Mouse (Mus musculus) right cerebral cortex, postnatal 4 days (tissue): Measurements from ENCODE around the gene Ptrh1.

Source experiments
- DNase-seq: peaks from one replicate; pipeline ENCODE4 v3.0.0-alpha.2; 2022

Ptrh1 gene

DNA sequence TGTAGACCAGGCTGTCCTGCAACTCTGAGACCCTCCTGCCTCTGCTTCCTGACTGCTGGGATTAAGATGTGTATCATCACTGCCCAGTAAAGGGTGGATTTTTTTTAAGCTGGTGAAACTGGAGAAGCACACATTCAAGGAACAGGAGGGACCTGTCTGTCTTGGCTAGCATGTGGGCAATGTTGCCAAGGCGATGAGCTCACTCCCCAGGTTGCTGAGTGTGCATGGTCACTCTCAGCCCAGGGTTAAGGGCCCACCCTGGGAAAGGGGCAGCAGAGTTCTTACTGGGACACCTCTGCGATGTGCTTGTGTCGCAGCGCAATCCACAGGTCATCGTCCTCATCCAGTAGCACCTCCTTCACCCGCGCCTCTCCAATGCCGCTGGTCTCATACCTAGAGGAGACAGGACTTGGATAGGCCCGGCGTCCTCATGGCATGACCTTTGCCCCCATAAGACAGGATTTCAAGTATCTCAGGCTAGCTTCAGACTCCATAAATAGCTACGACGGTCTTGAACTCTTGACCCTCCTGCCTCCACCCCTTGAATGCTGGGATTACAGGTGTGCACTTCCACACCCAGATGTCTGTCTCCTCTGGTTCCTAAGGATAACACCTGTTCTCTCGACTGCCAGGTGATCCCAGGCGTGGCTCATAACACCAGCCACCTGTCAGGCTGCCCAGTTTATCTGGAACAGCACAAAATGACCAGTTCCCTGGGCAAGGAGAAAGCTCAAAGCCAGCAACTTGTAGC lies 33.4 kb downstream of the Ptrh1 start:
- DNase-seq: no peak

DNA sequence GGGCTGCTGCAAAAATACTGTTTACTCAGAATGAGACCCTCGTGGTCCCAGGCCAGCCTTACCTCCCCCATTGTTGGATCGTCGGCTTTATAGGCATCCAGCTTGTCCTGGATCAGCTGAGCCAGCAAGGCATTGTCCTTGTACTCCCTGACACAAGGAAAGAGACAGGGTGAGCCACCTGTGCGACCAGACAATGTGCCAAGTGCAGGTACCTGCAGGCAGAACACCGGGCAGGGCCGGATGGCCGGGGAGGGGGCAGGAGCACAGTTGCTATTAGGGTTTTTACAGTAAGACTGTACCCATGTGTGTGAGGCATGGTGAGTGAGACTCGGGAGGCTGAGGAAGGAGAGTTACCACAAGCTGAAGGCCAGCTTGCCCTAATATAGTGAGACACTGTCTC lies 36.4 kb downstream of the Ptrh1 start:
- DNase-seq: no peak

DNA sequence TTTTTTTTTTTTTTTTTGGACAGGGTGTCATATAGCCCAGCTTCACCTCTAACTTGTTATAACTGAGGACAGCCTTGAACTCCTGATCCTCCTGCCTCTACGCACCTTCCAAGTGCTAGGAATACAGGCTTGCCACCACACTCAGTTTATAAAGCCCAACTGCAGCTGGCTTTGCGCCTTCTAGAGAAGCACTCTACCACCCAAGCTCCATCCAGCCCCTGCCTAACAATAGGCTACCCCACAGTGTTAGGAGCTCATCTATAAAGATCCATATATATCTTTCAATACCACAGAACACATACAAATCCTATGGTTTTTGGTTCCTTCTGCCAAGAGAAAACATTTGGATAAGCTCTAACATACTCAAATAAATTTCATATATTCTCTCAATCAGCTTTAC lies 40.9 kb downstream of the Ptrh1 start:
- no peak for DNase-seq

DNA sequence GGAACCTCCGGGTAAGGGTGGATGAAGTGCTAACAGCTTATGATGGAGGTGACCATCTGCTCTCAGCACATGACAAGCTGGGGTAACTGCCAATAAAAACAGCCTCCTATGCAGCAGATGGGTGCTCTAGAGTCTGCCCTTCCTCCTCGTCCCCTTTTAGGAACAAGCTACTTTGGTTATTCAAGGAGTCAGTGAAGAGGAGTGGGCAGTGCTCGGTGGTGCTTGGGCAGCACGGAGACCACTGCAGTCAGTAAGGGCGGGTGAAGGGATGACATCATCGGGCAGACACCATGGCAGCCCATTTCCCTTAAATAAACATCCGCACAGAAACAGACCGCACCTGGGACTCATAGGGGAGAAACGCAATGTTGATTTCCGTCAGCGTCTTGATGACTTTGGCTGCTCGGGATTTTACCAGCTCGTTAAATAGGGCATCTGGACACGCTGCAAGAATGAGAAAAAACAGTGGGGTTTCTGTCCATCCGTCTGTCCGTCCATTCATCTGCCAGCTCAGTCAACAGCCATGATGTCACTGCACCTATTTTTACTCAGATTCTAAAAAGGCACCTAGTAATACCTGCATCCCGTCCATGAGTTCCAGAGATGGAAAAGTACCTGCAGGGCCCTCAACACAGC lies 41.5 kb downstream of the Ptrh1 start:
- DNase-seq: no peak

DNA sequence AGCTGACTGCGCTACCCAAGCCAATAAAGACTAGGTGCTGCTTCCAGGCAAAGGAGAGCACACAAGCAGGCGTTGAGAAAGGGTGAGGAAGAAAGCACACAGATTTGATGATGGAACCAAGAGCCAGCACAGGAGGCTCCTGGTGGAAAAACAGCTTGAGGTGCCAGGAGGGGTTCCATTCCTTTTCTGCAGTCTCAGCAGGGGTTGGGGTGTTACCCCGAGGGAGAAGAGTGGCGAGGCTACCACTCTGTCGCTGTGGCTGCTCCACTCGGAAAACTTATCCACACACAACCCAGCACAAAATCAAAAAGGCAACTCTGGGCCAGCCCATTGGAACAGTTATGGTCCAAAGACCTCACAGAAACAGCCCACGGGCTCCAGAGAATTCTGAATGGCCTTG lies 42.0 kb downstream of the Ptrh1 start:
- DNase-seq: no peak

DNA sequence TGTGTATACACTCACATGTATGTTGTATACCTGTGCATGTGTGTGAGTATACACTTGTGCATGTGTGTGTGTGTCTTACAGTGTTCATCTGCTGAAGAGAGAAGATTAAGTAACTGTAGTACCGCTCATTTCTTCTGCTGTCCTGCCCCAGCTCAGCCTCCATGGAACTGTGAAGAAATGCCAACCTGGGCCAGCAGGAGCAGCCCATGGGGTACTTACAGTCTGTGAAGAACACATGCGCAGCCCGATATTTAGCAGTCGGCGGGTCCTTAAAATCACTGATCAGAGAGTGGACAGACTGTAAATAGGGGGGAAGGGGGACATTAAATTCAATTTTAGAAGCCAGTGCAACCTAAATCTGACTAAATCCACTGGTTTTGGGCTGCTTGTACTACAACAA lies 42.6 kb downstream of the Ptrh1 start:
- DNase-seq: no peak

DNA sequence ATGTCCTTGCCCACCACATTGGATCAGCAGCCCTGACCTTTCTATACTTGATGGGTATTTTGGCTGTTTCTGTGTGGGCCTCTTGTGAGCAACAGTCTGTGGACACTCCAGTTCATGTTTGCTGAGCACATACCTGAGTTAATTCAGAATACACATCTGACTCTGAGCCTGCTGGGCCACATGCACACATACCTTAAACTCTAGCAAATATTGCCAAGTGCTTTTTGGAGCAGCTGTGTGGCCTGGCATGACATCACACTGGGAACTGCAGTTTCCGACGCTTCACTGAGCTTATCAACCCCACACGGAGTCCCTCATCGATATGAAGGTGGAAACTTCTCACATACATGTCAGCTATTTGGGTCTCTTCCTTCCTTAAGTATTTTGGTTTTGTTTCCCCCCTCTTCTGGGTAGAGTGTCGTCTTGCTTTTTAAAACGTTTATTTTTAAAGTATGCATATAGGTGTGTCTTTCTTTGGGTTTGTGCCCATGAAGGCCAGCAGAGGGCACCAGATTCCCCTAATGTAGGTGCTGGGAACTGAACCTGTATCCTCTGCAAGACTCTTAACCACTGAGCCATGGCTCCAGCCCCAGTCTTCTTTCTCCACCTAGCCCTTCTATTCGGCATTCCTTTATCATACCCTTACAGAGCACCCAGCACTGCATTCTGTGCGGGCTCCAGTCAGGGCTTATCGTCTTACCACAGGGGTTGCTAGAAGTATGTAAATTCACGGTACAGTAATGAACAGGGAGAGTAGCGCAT lies 45.6 kb downstream of the Ptrh1 start:
- DNase-seq: peak; percentile 37

DNA sequence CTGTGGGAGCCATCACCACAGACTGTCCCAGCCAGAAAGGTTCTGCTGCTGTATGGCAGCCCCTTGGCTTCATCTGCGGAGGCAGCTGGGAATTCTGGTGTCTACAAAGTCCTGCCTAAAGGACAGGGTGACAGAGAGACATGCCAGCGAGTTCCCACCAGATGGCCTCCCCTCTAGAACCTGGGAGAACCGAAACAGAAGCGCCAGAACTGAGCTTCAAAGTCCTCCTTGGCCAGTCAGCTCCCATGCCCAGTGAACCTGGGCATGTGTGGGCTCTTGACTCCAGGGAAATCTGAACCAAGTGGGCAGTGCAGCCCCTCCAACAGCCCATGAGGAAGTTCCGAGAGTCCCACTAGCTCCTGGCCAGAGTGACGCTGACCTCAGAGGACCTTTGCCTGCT lies 47.1 kb downstream of the Ptrh1 start:
- no peak for DNase-seq

DNA sequence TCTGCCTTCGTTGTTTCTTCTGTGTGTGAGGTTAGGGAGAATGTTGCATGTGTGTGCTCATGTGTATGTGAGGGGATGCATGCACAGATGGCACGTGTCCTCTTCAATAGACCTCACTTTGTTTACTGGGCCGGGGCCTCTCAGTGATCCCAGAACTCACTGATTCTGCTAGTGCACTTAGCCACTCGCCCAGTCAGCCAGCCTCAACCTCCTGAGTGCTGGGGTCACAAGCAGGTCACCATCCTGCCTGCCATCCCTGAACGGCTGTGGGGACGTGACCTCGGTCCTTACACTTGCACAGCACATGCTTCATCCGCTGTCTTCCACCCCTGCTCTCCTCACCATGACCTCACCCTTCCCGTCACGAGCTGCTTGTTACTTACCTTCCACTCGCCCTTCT lies 47.6 kb downstream of the Ptrh1 start:
- DNase-seq: no peak

DNA sequence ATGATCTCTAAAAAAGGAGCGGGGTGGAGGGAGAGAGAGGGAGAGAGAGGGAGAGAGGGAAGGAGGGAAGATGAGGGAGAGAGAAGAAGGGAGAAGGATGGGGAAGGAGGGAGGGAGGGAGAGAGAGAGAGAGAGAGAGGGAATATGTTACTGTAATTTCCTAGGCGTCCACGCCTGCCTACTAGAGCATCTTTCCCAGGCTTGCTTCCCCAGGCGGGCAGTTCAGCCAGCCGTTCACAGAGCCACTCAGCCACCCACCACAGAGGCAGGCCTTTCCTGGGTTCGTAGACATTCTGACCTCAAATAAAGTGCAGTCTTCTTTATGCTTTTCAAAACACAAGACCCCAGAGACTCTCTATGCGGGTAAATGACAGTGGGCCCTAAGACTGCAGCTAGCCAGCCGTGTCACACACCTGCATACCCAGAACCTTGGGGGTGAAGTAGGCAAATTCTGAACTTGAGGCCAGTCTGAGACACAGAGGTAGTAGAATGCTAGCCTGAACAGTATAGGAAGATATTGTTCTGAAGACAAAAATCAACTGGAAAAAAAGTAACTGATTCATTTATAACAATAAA lies 48.1 kb downstream of the Ptrh1 start:
- DNase-seq: no peak

DNA sequence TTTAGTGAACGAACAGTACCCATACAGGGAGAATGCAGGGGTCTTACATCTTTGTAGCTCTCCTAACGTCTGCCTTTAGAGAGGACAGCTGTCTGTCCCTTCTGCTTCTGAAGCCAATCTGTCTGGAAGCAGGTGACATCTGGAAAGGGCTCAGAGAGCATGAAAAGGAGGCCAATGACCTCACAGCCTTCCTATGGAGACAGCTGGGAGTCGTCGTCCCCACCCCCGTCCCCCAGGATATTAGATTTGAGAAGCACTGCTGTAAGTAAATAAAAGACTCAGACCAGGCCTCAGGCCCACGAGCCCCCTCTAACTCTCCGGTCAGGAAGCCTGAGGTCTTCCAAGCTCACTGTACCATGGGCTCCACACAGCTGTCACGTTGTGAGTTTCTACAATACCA lies 48.6 kb downstream of the Ptrh1 start:
- DNase-seq: no peak

DNA sequence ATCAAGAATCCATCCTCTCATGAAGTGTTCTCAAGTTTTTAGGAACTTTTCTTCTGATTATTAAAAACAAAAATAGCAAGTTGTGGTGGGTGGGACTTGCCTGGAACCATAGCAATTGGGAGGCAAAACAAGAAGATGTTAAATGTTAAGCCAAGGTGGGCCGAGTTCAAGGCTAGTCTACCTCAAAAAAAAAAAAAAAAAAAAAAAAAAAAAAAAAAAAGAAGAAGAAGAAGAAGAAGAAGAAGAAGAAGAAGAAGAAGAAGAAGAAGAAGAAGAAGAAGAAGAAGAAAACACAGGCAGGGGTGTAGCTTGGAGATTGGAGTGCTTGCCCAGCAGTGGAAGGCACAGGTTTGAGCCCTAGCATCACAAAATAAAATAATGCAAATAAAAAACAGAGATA lies 49.2 kb downstream of the Ptrh1 start:
- DNase-seq: no peak

DNA sequence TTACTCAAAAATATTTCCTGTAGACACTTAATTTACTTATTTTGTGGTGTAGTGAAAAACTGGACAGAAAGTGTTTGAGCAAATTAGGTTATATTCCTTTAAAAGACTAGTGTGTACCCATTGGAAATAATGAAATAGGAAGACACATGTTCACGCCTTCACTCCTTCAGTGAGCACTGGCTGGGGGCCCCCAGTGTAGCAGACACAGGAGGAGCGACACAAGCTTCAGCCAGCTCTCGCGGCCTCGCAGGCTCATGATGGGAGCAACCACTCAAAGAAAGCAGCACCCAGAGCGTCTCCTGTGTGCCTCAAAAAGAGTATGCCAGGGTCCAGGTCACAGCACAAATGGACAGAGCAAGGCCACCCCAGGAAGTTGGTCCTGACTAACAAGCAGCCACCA lies 50.2 kb downstream of the Ptrh1 start:
- no peak for DNase-seq
